Mouse (Mus musculus) liver, adult 10 weeks (tissue): ENCODE results near the gene Phf21b. TPM values are rescaled to one million over a fixed set of nuclear protein-coding genes. Genes with fewer than 3 reads are reported as not detected.

ENCODE experiments used
- polyA plus RNA-seq: library from polyadenylated mRNA; stranded (reverse); fragments of 350-450 nt; fragmentation: Illumina TruSeq; extraction: RNeasy Lipid Tissue Mini Kit (QIAGEN cat#74804); gene quantifications from one replicate; pipeline ENCODE4 v1.2.3, GENCODE M21; 2014; ENCODE audit warnings: low read depth, low replicate concordance

Phf21b gene
- not detected for polyA plus RNA-seq

DNA sequence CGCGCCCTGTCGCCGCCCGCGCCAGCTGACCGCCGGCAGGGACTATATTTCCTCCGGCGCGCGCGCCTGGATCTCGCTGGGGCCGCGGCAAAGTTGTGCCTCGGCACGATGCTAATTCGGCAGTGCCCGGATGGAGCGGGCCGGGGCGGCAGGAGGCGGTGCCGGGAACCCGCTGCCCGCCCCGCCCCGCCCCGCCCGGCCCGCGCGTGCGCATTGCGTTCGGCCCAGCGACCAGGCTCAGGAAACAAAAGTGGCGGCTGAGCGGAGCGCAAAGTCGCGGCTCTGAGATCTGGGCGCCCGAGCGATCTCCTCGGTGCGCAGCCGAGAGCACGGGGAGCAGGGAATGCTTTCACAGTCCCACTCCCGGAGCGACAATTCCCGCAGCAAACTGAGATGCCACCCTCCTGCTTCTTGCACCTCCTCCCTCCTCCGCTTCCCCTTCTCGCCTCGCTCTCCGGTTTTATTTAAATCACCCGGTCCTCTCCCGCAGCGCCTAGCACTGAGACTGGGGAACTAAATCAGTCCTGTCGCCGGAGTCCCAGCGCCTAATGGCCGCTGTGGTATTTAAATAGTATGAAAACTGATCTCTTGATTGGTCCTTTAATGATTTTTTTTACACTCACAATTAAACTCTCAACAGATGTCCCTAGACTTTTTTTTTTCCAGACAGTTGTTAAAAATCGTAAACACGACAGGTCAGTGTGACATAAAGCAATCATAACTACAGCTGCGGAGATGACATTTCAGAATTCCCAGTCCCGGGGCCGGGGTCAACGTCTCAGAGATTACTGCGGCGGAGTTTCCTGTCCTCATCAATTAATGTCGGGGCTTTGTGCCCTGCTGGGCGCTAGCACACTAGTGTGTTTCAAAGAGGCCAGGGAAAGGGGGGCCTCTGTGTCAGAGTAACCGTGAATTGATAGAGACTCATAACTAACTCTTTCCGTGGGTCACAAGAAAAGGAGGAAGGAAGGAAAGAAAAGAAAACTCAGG lies at the start of gene Phf21b:
TSS of gene Phf21b (minus strand) at position 44 of the 990 bp plus-strand sequence.

Other genes with a start within 250 kb of the Phf21b start
- gene Prr5, start 186.4 kb downstream of the Phf21b start, polyA plus RNA-seq = 0.45 TPM
- gene Arhgap8, start 136.0 kb downstream of the Phf21b start, polyA plus RNA-seq = not detected
- 0.08 TPM for gene Gm29666, start 64.0 kb upstream of the Phf21b start, polyA plus RNA-seq
- 7.9 TPM for gene Nup50, start 67.4 kb upstream of the Phf21b start, polyA plus RNA-seq
- gene 5031439G07Rik, start 132.5 kb upstream of the Phf21b start, polyA plus RNA-seq = 7.7 TPM
- not detected for gene Upk3a, start 161.1 kb upstream of the Phf21b start, polyA plus RNA-seq
- gene Fam118a, start 172.9 kb upstream of the Phf21b start, polyA plus RNA-seq = 2.9 TPM